Mouse (Mus musculus): ENCODE data around the gene Wdr27.

DNA sequence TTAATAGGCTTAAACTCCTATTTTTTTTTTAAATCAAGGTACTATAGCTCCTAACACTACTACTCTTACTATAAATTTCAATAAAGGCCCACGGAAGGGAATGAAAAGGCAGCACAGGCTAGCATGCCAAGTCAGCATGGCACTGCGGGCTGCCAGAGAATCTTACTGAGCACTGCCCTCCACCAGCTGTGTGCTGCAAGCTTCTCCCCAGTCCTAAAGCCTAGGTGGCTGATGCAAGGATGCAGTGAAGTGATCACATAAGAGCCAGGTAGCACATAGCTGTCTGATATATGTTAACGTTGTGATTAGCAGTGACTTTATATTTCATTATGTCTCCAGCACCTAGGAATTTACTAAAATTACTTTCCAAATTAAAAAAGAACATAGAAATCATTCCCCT is 17.0 kb upstream of the Wdr27 start:
- TF ChIP-seq CTCF (IDR thresholded peaks at IDR 0.05; ENCODE audit: control insufficient read depth, insufficient read depth, low read length) (no peak), POLR2A (IDR thresholded peaks at IDR 0.05; ENCODE audit: borderline replicate concordance, control insufficient read depth, low read depth, low read length) (no peak)
